Mouse (Mus musculus) cerebellum, postnatal 10 days (tissue): ENCODE measurements around the gene Chmp4b.
A peak's percentile ranks its signal among the peaks of the same experiment; 100 is the strongest.

Experiments used
- DNase-seq, 2 experiments: peaks; one replicate each; pipeline ENCODE4 v3.0.0; 2021; ENCODE audit warnings: mixed read lengths in 2 of 2

Chmp4b gene

GRCm38 (mm10) chr2:154651363-154651762, at the start of gene Chmp4b:
TSS of gene Chmp4b (plus strand) at chr2:154651705.
- DNase-seq: no peak

- DNase-seq: no peak
Observed at GRCm38 (mm10) chr2:154603007-154603637, 48.4 kb upstream of the Chmp4b start.

- peak; percentile 99 to 100 for DNase-seq
Observed at GRCm38 (mm10) chr2:154603638-154604153, 47.8 kb upstream of the Chmp4b start, which contains the start of gene Pxmp4. TSS of gene Pxmp4 (minus strand) at chr2:154603708.

- no peak for DNase-seq
Observed at GRCm38 (mm10) chr2:154604156-154604555, 47.3 kb upstream of the Chmp4b start.

- no peak for DNase-seq
Observed at GRCm38 (mm10) chr2:154606965-154607364, 44.5 kb upstream of the Chmp4b start.

- DNase-seq: no peak
Observed at GRCm38 (mm10) chr2:154609050-154609767, 42.3 kb upstream of the Chmp4b start.

- DNase-seq: peak; percentile 96
Observed at GRCm38 (mm10) chr2:154613118-154614115, 38.1 kb upstream of the Chmp4b start, which contains the start of the genes Zfp341 and 4930519P11Rik. TSS of gene Zfp341 (plus strand) at chr2:154613297. TSS of gene 4930519P11Rik (minus strand) at chr2:154613437.

- DNase-seq: peak; percentile 43 to 51
Observed at GRCm38 (mm10) chr2:154614841-154615576, 36.5 kb upstream of the Chmp4b start.

- no peak for DNase-seq
Observed at GRCm38 (mm10) chr2:154615674-154616073, 35.8 kb upstream of the Chmp4b start.

- no peak for DNase-seq
Observed at GRCm38 (mm10) chr2:154617061-154617460, 34.4 kb upstream of the Chmp4b start.

- no peak for DNase-seq
Observed at GRCm38 (mm10) chr2:154621684-154622083, 29.8 kb upstream of the Chmp4b start.

GRCm38 (mm10) chr2:154624137-154624536, 27.4 kb upstream of the Chmp4b start:
- no peak for DNase-seq

GRCm38 (mm10) chr2:154630531-154630930, 21.0 kb upstream of the Chmp4b start:
- DNase-seq: no peak

GRCm38 (mm10) chr2:154632203-154632780, 19.2 kb upstream of the Chmp4b start:
- DNase-seq: no peak

GRCm38 (mm10) chr2:154633039-154633742, 18.3 kb upstream of the Chmp4b start:
- DNase-seq: no peak

GRCm38 (mm10) chr2:154633876-154634644, 17.4 kb upstream of the Chmp4b start:
- DNase-seq: no peak

GRCm38 (mm10) chr2:154635826-154636225, 15.7 kb upstream of the Chmp4b start:
- DNase-seq: peak; percentile 70 to 75

- no peak for DNase-seq
Observed at GRCm38 (mm10) chr2:154638521-154638920, 13.0 kb upstream of the Chmp4b start.

- no peak for DNase-seq
Observed at GRCm38 (mm10) chr2:154639115-154639514, 12.4 kb upstream of the Chmp4b start.

GRCm38 (mm10) chr2:154641176-154641575, 10.3 kb upstream of the Chmp4b start:
- no peak for DNase-seq
